Mouse (Mus musculus): ENCODE results near the gene Cers3.

GRCm38 (mm10) chr7:66801785-66802184 is 58.5 kb downstream of the Cers3 start:
- no peak for TF ChIP-seq CTCF (IDR thresholded peaks at IDR 0.05; ENCODE audit: borderline replicate concordance, extremely low read depth, insufficient read depth, insufficient read length)
- no peak for TF ChIP-seq POLR2A (IDR thresholded peaks at IDR 0.05; ENCODE audit: borderline replicate concordance, extremely low read depth, insufficient read depth, insufficient read length, poor library complexity, severe bottlenecking)
